Mouse (Mus musculus) embryonic facial prominence, embryonic 11.5 days (tissue): ENCODE data around the gene Tiam1. TPM values are rescaled to one million over a fixed set of nuclear protein-coding genes. Genes with fewer than 3 reads are reported as not detected.

Experiments
- ATAC-seq: fragments of 200-750 bp; cut with Nextera tagmentation; replicated peaks from 2 replicates; pipeline ENCODE4 v1.8.0; 2017; ENCODE audit warnings: low read depth; ENCODE audit not compliant: insufficient number of reproducible peaks, low FRiP score, low TSS enrichment
- DNase-seq: peaks from one replicate; pipeline ENCODE4 v3.0.0-alpha.2; 2015; ENCODE audit warnings: low spot score
- H3K27ac ChIP-seq: fragments of 300-500 bp; sonication (generic); replicated peaks from 2 replicates; pipeline ENCODE4 v1.5.1; 2014; ENCODE audit warnings: mild to moderate bottlenecking, low read depth, low read length, control low read depth
- H3K27me3 ChIP-seq: fragments of 300-500 bp; sonication (generic); 2 replicates; pipeline ENCODE4 v1.6.1; 2014; ENCODE audit warnings: mild to moderate bottlenecking, low read length, moderate library complexity, mixed read lengths; ENCODE audit not compliant: control insufficient read depth, insufficient read depth
- H3K36me3 ChIP-seq: fragments of 300-500 bp; sonication (generic); replicated peaks from 2 replicates; pipeline ENCODE4 v1.6.1; 2014; ENCODE audit warnings: low read depth, mild to moderate bottlenecking, low read length, moderate library complexity, mixed read lengths; ENCODE audit not compliant: control insufficient read depth, insufficient read depth
- H3K4me1 ChIP-seq: fragments of 300-500 bp; sonication (generic); 2 replicates; pipeline ENCODE4 v1.6.1; 2014; ENCODE audit warnings: low read length, mixed read lengths; ENCODE audit not compliant: control insufficient read depth, insufficient read depth
- H3K4me2 ChIP-seq: fragments of 300-500 bp; sonication (generic); 2 replicates; pipeline ENCODE4 v1.6.1; 2014; ENCODE audit warnings: low read depth, mild to moderate bottlenecking, control low read depth, low read length, moderate library complexity
- H3K4me3 ChIP-seq: fragments of 300-500 bp; sonication (generic); 2 replicates; pipeline ENCODE4 v1.5.1; 2014; ENCODE audit warnings: low read depth, low read length, control low read depth
- H3K9ac ChIP-seq: fragments of 300-500 bp; sonication (generic); replicated peaks from 2 replicates; pipeline ENCODE4 v1.6.1; 2014; ENCODE audit warnings: mild to moderate bottlenecking, control low read depth, low read length
- H3K9me3 ChIP-seq: fragments of 300-500 bp; sonication (generic); replicated peaks from 2 replicates; pipeline ENCODE4 v1.6.1; 2016; ENCODE audit warnings: mild to moderate bottlenecking, low read length, inconsistent platforms, mixed read lengths; ENCODE audit not compliant: control insufficient read depth
- WGBS: fragments of 180-500 bp; shearing (Covaris S2); extraction: QIAGEN DNeasy Blood & Tissue Kit; methylation state at CpG from one replicate; pipeline ENCODE4 v1.1.7; 2014; 5-methylcytosine and 5-hydroxymethylcytosine counted together
- polyA plus RNA-seq: library from polyadenylated mRNA; unstranded; fragments of >200 nt; fragmentation: Nextera tagmentation; extraction: Ambion mirVana; gene quantifications from 2 replicates; pipeline ENCODE4 v1.2.1, GENCODE M21; 2014

The Tiam1 gene
- polyA plus RNA-seq, 1 experiment from 2014 or later: 33.8 TPM

- no peak overlapping the region for H3K9ac ChIP-seq
- no peaks in the 10 kb centered on the region for H3K36me3 ChIP-seq
- WGBS: 86% methylated on average over 6 of the region's 6 CpGs
- DNase-seq (no peak), ATAC-seq (no peak)
- H3K4me3 ChIP-seq: no peak overlapping the region
- no peak overlapping the region for H3K4me2 ChIP-seq
- no peaks in the 10 kb centered on the region for H3K4me1 ChIP-seq
- no peak overlapping the region for H3K27ac ChIP-seq
- no peaks in the 10 kb centered on the region for H3K27me3 ChIP-seq
- H3K9me3 ChIP-seq: no peaks in the 10 kb centered on the region
These were observed 320.7 kb downstream of the Tiam1 start for GRCm38 (mm10) chr16:89822882-89823281.

- ATAC-seq (no peak), DNase-seq (no peak)
- Histone ChIP-seq H3K27me3 (no peaks in the 10 kb centered on the region), H3K36me3 (no peaks in the 10 kb centered on the region), H3K9ac (no peak overlapping the region), H3K9me3 (no peaks in the 10 kb centered on the region), H3K27ac (no peak overlapping the region), H3K4me1 (no peaks in the 10 kb centered on the region; the same call in 1 of the 2 replicates), H3K4me2 (no peak overlapping the region), H3K4me3 (no peak overlapping the region)
- WGBS: 28% methylated on average over 4 of the region's 4 CpGs
These were observed 324.9 kb downstream of the Tiam1 start for GRCm38 (mm10) chr16:89818661-89819060.

GRCm38 (mm10) chr16:89817861-89818630 lies 325.5 kb downstream of the Tiam1 start:
- no peak overlapping the region for H3K27ac ChIP-seq

GRCm38 (mm10) chr16:89817301-89817700 lies 326.3 kb downstream of the Tiam1 start:
- Histone ChIP-seq H3K9ac (no peak overlapping the region), H3K36me3 (no peaks in the 10 kb centered on the region), H3K27ac (no peak overlapping the region), H3K4me3 (no peak overlapping the region), H3K4me2 (peak overlapping the region; percentile 88), H3K27me3 (no peaks in the 10 kb centered on the region), H3K4me1 (no peaks in the 10 kb centered on the region; the same call in 1 of the 2 replicates), H3K9me3 (no peaks in the 10 kb centered on the region)
- ATAC-seq: no peak
- no peak for DNase-seq
- WGBS: 11% methylated on average over 9 of the region's 9 CpGs

More at GRCm38 (mm10) chr16:89817861-89818630, 325.5 kb downstream of the Tiam1 start:
- no peaks in the 10 kb centered on the region; the same call in 1 of the 2 replicates for H3K4me1 ChIP-seq
- ATAC-seq (no peak; the same call in 1 of the 2 replicates), DNase-seq (peak; percentile 65)
- no peaks in the 10 kb centered on the region for H3K9me3 ChIP-seq
- H3K36me3 ChIP-seq: no peaks in the 10 kb centered on the region
- H3K9ac ChIP-seq: peak overlapping the region; percentile 35
- no peaks in the 10 kb centered on the region for H3K27me3 ChIP-seq
- H3K4me2 ChIP-seq: peak overlapping the region; percentile 88
- 2% methylated on average over 36 of the region's 38 CpGs for WGBS
- peak overlapping the region; percentile 40 for H3K4me3 ChIP-seq

GRCm38 (mm10) chr16:89816506-89817172 lies 326.9 kb downstream of the Tiam1 start:
- H3K4me3 ChIP-seq: no peak overlapping the region
- H3K4me1 ChIP-seq: no peaks in the 10 kb centered on the region; the same call in 1 of the 2 replicates
- ATAC-seq (peak; percentile 42), DNase-seq (no peak)
- H3K36me3 ChIP-seq: peaks cover under 1% of the 10 kb centered on the region; the same call in 1 of the 2 replicates
- 43% methylated on average over 13 of the region's 13 CpGs for WGBS
- no peaks in the 10 kb centered on the region for H3K27me3 ChIP-seq
- H3K27ac ChIP-seq: no peak overlapping the region
- H3K9ac ChIP-seq: no peak overlapping the region
- no peak overlapping the region for H3K4me2 ChIP-seq
- no peaks in the 10 kb centered on the region for H3K9me3 ChIP-seq

GRCm38 (mm10) chr16:89813536-89813935 lies 330.0 kb downstream of the Tiam1 start:
- H3K4me2 ChIP-seq: no peak overlapping the region
- WGBS: 65% methylated on average over 9 of the region's 9 CpGs
- no peak overlapping the region for H3K9ac ChIP-seq
- H3K27ac ChIP-seq: no peak overlapping the region
- H3K9me3 ChIP-seq: no peaks in the 10 kb centered on the region
- peaks cover 2% of the 10 kb centered on the region; the same call in 1 of the 2 replicates for H3K36me3 ChIP-seq
- H3K4me3 ChIP-seq: no peak overlapping the region
- no peaks in the 10 kb centered on the region; the same call in 1 of the 2 replicates for H3K4me1 ChIP-seq
- DNase-seq (no peak), ATAC-seq (no peak)
- H3K27me3 ChIP-seq: no peaks in the 10 kb centered on the region

- DNase-seq (no peak), ATAC-seq (no peak)
- no peaks in the 10 kb centered on the region; the same call in 1 of the 2 replicates for H3K4me1 ChIP-seq
- 75% methylated on average over 12 of the region's 12 CpGs for WGBS
- peaks cover 2% of the 10 kb centered on the region; the same call in 1 of the 2 replicates for H3K36me3 ChIP-seq
- H3K27me3 ChIP-seq: no peaks in the 10 kb centered on the region
- no peak overlapping the region for H3K4me3 ChIP-seq
- H3K4me2 ChIP-seq: no peak overlapping the region
- H3K9ac ChIP-seq: no peak overlapping the region
- H3K27ac ChIP-seq: no peak overlapping the region
- H3K9me3 ChIP-seq: no peaks in the 10 kb centered on the region
These were observed 330.7 kb downstream of the Tiam1 start for GRCm38 (mm10) chr16:89812891-89813290.

GRCm38 (mm10) chr16:89810398-89810797 lies 333.2 kb downstream of the Tiam1 start:
- H3K36me3 ChIP-seq: peaks cover 2% of the 10 kb centered on the region; the same call in 1 of the 2 replicates
- DNase-seq: no peak
- no peak for ATAC-seq
- H3K27ac ChIP-seq: no peak overlapping the region
- H3K9ac ChIP-seq: no peak overlapping the region
- WGBS: 80% methylated on average over 6 of the region's 6 CpGs
- H3K4me3 ChIP-seq: no peak overlapping the region
- no peaks in the 10 kb centered on the region for H3K9me3 ChIP-seq
- H3K4me1 ChIP-seq: no peaks in the 10 kb centered on the region
- H3K27me3 ChIP-seq: no peaks in the 10 kb centered on the region
- H3K4me2 ChIP-seq: no peak overlapping the region
